Mouse (Mus musculus) kidney, postnatal 14 days (tissue): Measurements from ENCODE around the gene Zbtb17.

ENCODE experiments used
- DNase-seq: peaks from one replicate; pipeline ENCODE4 v3.0.0; 2022; ENCODE audit warnings: mixed read lengths

The Zbtb17 gene

DNA sequence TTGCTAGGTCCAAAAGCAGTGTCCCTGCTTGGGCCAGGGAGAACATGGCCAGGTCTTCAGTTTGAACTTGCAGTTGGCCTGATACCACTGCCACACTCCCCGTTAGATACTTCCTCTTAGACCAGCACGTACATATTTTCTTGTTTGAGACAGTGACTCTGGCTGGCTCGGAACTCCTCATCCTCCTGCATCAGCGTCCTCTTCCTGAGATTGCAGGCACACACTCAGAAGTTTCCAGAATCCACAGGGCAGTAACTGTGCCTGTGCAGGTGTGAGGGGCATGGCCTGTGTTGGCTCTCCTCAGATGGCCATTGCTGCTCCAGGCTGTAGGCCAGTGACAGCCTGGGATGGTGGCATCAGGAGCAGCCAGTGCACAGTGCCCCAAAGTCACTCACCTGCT, 16.0 kb downstream of the Zbtb17 start:
- no peak for DNase-seq

GRCm38 (mm10) chr4:141461088-141461487, 16.6 kb downstream of the Zbtb17 start:
- no peak for DNase-seq

DNA sequence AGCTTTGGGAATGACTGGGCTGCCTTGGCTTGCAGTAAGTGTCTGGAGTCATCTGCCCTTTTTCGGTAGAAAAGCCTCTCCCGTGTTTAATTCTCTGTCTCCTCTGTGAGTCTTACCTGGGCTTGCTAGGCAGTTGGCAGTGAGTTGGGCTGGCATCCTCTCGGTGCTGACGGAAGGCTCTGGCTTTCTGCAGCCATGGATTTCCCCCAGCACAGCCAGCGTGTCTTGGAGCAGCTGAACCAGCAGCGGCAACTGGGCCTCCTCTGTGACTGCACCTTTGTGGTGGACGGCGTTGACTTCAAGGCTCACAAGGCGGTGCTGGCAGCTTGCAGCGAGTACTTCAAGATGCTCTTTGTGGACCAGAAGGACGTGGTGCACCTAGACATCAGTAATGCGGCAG, 17.1 kb downstream of the Zbtb17 start:
- no peak for DNase-seq

DNA sequence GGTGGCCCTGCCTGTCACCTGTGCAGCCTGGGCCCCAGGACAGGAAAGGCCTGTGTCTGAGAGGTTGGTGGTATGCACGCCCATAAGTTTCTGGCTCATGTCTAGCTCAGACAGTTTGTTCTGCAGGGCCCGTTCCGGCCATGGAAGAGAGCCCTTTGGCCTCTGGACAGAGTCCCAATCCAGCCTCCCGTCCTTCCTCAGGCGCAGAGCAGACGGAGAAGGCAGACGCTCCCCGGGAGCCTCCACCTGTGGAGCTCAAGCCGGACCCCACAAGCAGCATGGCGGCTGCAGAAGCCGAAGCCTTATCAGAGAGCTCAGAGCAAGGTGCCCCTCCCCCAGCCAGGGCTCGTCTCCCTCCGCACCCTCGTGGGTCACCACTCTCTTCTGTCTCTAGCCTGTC, 19.0 kb downstream of the Zbtb17 start:
- DNase-seq, result peak; percentile 71

GRCm38 (mm10) chr4:141464722-141465121, 20.3 kb downstream of the Zbtb17 start:
- DNase-seq, result no peak

DNA sequence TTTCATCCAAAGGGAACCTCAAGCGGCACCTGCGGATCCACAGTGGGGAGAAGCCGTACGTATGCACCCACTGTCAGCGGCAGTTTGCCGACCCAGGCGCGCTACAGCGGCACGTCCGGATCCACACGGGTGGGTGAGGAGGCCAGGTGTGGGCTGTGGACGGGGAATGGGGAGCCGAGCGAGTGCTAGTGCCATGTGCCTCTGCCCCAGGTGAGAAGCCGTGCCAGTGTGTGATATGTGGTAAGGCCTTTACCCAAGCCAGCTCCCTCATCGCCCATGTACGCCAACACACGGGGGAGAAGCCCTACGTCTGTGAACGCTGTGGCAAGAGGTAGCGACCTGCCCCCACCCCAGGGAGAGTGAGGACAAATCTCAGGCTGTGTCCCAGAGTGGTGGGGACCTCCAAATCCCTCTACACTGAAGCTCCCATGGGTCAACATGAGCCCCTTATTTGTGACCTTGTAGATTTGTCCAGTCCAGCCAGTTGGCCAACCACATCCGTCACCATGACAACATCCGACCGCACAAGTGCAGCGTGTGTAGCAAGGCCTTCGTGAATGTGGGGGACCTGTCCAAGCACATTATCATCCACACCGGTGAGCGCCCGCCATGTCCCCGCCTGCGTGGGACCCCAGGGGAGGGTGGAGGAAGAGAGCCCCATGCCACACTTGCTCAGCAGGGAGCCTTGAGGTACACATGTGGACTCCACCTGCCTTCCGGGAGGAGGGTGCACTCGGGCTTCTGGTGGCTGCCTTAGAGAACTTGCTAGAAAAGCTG, 21.2 kb downstream of the Zbtb17 start:
- no peak for DNase-seq

DNA sequence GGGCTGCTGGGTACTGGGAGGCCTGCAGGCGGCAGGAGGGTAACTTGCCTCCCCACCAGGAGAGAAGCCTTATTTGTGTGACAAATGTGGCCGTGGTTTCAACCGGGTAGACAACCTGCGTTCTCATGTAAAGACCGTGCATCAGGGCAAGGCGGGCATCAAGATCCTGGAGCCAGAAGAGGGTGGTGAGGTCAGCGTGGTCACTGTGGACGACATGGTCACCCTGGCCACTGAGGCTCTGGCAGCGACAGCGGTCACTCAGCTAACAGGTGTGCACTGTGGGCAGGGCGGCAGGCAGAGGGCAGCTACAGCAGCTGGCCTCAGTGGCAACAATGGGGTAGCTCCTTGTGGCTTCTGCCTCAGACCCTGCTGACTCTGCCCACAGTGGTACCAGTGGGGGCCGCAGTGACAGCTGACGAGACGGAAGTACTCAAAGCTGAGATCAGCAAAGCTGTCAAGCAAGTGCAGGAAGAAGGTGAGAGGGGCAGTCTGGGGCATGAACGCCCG, 21.9 kb downstream of the Zbtb17 start:
- DNase-seq, result no peak

GRCm38 (mm10) chr4:141466844-141467580, 22.6 kb downstream of the Zbtb17 start:
- DNase-seq, result no peak

DNA sequence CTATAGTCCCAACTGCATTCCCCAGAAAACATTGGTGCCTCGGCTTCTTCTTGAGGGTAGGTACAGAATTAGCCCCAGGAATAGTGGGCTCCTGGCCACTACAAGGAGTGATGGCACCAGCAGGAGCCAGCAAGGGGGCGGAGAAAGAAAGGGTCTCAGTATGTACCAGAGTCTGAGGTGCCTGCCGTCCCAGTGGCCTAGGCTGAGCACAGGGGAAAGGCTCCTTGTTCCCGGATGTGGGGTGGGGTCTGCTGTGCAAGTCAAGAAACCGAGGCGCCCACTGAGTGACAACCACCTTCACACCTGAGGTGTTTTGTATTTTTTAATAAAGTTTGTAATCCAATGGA, 23.1 kb downstream of the Zbtb17 start:
- DNase-seq, result no peak

DNA sequence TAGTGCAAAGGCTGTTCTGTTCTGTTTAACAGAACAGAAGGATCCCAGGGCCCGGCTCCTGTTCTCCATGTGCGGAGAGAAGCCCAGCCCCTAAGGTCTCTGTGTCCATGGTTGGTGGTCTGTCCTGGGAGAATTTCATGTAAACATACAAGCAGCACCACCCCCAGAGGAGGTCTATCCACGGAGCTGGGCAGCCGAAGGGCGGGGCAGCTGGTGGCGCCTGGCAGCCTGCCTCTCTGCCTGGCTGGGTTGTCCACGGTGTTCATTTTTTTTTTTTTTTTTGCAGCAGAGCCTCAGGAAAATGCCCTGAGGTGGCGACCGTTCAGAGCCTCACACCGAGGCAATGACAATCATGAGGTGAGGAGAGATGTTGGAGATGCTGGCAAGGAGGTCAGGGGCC, 24.1 kb downstream of the Zbtb17 start:
- no peak for DNase-seq

DNA sequence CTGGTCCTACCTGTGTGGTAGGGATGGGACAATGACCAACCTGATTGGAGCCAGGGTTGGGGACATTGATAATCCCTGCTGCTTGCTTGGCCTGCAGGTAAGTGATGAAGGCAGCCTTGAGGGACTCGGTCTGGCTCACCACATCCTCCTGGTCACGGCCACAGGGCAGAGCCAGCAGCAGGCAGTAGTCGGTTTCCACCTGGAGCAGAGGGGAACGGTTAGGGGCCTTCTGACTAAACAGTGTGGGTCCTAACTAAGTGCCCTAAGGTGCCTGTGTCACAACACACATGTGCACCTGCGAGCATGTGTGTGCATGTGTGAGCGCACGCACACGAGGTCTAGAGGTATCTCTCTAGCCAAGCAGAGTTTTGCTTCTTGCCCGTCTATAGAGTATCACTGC, 24.9 kb downstream of the Zbtb17 start:
- no peak for DNase-seq

DNA sequence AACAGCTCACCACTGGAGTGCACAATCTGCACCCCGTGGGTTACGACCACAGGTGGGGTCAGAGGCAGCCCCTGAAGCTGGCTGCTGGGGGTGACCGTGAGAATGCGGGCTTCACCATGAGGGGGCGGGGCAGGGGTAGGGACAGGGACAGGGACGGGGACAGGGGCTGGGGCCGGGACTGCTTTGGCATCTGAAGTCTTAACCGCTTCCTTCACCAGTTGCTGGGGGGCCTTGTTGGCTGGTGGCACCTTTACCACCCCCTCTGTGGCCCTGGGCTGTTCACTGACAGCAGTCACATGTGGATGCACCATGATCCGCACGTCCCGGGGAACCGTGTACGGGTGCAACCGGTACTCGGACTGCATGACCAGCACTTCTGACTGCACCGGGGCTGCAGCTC, 27.0 kb downstream of the Zbtb17 start:
- no peak for DNase-seq

- DNase-seq, result no peak
Observed at GRCm38 (mm10) chr4:141472641-141473321, 28.3 kb downstream of the Zbtb17 start.

DNA sequence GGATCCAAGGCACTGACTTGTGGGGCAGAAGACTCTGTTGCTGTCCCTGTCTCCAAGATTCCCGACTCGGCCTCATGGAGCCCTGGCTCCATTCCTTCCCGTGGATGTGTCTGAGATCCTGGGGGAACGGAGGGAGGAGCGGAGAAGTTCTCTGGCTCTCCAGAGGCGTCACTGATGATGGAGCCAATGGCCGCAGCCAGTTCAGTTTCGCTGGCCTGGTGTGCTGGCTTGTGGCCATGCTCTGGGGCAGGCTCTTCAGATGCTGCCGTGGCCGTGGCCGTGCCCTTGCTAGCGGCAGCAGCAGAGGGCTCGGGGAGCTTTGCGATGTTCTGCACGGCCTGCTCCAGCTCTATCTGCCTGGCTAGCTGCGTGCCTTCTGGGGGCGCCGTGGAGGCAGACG, 30.0 kb downstream of the Zbtb17 start:
- DNase-seq, result no peak

DNA sequence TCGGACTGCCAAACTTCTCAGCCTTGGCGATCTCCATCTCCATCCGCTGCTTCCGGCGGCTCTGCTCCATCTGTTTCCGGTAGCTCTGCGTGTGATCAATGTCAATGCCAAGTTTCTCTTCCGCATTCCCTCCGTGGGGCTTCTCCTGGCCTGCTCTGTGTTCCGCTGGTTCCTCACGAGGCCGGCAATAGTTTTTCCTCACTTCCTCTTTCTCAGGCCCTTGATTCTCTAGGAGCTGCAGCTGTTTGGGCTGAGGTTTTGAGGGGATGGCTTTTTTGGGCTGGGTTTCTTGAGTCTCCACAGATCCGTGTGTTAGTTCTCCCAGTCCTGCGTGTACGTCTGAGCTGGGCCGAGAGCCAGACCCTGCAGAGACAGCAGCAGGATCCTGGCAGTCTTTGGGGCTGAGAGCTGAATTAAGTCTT, 33.2 kb downstream of the Zbtb17 start:
- DNase-seq, result peak; percentile 48

DNA sequence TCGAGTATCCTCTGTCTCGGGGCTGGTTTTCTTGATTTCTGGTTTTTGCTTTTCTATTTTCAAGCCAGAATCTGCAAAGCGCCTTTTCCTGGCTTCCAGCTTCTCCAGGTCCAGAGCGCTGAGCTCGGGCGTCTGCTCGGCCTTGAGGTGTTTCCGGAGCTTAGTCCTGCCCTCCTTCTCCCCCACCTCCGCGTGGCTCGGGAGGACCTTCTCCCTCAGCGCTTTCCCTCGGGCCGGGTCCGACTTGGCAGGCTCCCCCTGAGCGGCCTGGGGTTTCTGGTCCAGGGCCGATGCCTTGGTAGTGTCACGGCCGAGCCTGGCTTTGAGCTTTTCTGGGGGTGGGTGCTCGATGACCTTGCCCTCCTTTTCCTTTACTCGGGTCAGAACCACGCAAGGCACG, 33.8 kb downstream of the Zbtb17 start:
- no peak for DNase-seq

DNA sequence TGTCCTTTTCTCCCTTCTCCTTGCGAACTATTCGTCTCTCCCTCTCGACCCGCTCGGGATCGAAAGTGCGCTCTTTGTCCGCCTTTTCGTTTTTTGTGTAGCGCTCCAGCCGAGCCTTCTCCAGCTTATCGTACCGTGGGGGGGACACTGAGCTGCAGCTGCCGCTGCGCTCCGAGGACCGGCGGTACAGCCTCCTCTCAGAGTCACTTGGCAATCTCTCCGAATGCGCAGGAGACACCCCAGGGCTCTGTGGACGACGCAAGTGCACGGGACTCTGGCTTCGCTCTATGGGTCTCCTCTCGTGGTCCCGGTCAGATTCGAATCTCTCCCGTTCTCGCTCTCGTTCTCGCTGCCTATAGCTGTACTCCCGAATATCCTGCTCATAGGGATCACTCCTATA, 34.3 kb downstream of the Zbtb17 start:
- no peak for DNase-seq

DNA sequence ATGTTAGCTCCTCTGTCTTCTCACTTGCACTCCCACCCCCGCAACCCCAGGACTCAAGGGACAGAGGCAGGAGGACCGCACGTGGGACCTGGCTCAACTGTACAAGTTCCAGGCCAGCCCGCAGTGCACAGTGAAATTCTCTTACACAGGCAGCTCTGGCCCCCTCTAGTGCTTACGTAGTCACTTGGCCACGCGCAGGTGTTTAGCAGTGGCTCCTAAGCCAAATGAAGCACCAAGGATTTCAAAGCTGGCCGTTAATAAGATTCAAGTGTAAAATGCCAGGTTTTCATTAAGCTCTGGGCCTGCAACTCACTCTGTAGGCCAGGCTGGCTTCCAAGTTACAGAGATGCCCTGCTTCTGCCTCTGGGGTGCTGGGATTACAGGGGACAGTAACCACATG, 35.0 kb downstream of the Zbtb17 start:
- DNase-seq, result no peak

DNA sequence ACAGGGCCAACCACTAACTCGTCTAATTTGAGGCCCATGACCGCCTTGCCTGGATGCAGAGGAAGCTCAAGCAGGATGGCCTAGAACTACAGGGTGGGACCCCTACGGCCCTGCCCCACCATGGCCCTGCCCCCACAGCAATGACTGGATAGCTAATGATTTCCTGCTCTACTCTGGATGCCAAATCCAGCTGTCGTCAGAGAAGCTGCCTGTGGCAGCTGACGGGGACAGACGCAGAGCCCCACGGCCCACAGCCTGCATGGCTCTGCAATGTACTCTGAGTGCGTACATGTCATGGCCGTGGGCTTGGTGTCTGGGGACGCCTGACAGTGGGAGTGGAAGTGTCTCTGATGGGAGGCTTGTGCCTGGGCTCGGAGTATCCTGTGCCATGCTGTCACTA, 39.6 kb downstream of the Zbtb17 start:
- DNase-seq, result no peak

DNA sequence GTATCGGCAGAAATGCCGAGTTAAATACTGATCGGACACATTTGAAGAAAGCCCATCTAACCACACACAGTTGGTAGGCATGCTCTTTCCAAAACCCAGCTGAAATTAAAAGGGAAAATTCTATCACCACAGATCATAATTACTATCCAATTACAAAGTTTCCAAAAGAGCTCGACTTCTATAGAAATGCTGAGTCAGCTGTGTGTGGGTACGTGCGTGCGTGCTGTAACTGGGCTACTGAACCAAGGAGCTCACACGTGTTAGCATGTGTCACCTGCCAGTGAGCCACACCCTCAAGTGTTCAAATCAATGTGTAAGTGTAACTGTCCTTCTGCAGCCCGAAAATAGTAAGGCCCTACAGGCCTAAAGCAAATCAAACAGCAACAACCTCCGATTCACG, 43.1 kb downstream of the Zbtb17 start:
- DNase-seq, result no peak

- DNase-seq, result no peak
Observed at GRCm38 (mm10) chr4:141488670-141489069, 44.2 kb downstream of the Zbtb17 start.

GRCm38 (mm10) chr4:141500637-141501036, 56.2 kb downstream of the Zbtb17 start:
- peak; percentile 33 for DNase-seq

DNA sequence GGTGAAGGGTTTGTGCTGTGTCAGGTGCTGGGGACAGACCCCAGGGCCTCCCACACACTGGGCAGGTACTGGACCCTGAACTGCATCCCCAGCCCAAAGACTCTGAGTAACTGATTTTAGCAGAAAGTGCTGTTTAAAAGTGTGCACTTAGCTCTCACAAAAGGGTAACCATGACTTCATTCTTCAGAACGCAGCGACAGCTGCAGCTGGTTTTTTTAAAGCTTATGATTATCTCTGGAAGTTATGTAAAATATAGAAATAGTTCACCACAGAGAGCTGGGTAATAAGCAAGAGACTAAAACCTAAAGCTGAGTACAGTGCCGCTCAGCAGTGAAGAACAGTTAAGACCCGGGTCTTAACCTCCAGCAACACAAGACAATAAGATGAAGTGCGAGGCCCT, 56.6 kb downstream of the Zbtb17 start:
- DNase-seq, result no peak

GRCm38 (mm10) chr4:141502723-141503122, 58.3 kb downstream of the Zbtb17 start:
- DNase-seq, result no peak
